Mouse (Mus musculus) cerebellum, adult 2 months (tissue): Measurements from ENCODE around the gene Tet2.

Experiments used
- CTCF ChIP-seq: fragments of 200-500 bp; IDR thresholded peaks from 2 replicates; pipeline ENCODE4 v1.5.1; 2011; ENCODE audit warnings: low read depth, mild to moderate bottlenecking, control low read depth, low read length, moderate library complexity, borderline replicate concordance; ENCODE audit not compliant: insufficient read depth
- POLR2A ChIP-seq: fragments of 200-500 bp; IDR thresholded peaks from 2 replicates; pipeline ENCODE4 v1.6.1; 2011; ENCODE audit warnings: low read length, control low read depth, borderline replicate concordance; ENCODE audit not compliant: insufficient read depth

DNA sequence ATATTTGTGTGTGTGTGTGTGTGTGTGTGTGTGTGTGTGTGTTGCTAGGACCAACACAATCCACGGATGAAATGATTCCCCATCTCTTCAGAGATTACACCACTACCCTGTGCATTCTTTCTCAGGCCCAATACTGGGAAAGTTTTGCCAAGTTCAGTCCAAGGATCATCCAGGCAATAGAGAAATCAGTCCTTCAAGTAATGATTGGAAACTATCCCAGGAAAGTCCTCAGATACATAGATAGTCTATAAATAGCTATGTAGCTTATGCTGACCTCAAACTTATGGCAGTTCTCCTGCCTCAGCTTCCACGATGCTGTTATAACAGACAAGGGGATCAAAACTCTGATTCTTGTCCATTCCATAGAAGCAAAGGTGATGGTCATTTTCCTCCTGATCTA lies 13.8 kb downstream of the Tet2 start:
- TF ChIP-seq CTCF (no peak), POLR2A (no peak)
